Mouse (Mus musculus) intestine, embryonic 16.5 days (tissue): ENCODE results near the gene Ackr3. TPM values are rescaled to one million over a fixed set of nuclear protein-coding genes. Genes with fewer than 3 reads are reported as not detected.

ENCODE experiments used
- ATAC-seq: fragments of 200-750 bp; cut with Nextera tagmentation; 2 replicates; pipeline ENCODE4 v1.8.0; 2017; ENCODE audit warnings: moderate TSS enrichment, moderate library complexity
- H3K27ac ChIP-seq: fragments of 300-500 bp; sonication (generic); 2 replicates; pipeline ENCODE4 v1.5.1; 2014; ENCODE audit warnings: mild to moderate bottlenecking, low read length
- H3K27me3 ChIP-seq: fragments of 300-500 bp; sonication (generic); replicated peaks from 2 replicates; pipeline ENCODE4 v1.6.1; 2014; ENCODE audit warnings: low read length, control low read depth, mixed read lengths; ENCODE audit not compliant: control insufficient read depth, insufficient read depth
- H3K36me3 ChIP-seq: fragments of 300-500 bp; sonication (generic); 2 replicates; pipeline ENCODE4 v1.6.1; 2014; ENCODE audit warnings: low read length, control low read depth; ENCODE audit not compliant: control insufficient read depth, insufficient read depth
- H3K4me1 ChIP-seq: fragments of 300-500 bp; sonication (generic); 2 replicates; pipeline ENCODE4 v1.6.1; 2014; ENCODE audit warnings: low read length, control low read depth, mixed read lengths; ENCODE audit not compliant: control insufficient read depth, insufficient read depth
- H3K4me2 ChIP-seq: fragments of 300-500 bp; sonication (generic); 2 replicates; pipeline ENCODE4 v1.6.1; 2014; ENCODE audit warnings: low read depth, low read length, control low read depth
- H3K4me3 ChIP-seq: fragments of 300-500 bp; sonication (generic); 2 replicates; pipeline ENCODE4 v1.5.1; 2014; ENCODE audit warnings: mild to moderate bottlenecking, low read length
- H3K9ac ChIP-seq: fragments of 300-500 bp; sonication (generic); 2 replicates; pipeline ENCODE4 v1.6.1; 2014; ENCODE audit warnings: low read depth, low read length
- H3K9me3 ChIP-seq: fragments of 300-500 bp; sonication (generic); 2 replicates; pipeline ENCODE4 v1.6.1; 2016; ENCODE audit warnings: low read length, control low read depth; ENCODE audit not compliant: control insufficient read depth
- WGBS: fragments of 180-500 bp; shearing (Covaris S2); extraction: QIAGEN DNeasy Blood & Tissue Kit; methylation state at CpG from one replicate; pipeline ENCODE4 v1.1.7; 2014; 5-methylcytosine and 5-hydroxymethylcytosine counted together
- polyA plus RNA-seq: library from polyadenylated mRNA; unstranded; fragments of >200 nt; fragmentation: Nextera tagmentation; extraction: Ambion mirVana; gene quantifications from 2 replicates; pipeline ENCODE4 v1.2.1, GENCODE M21; 2015

The Ackr3 gene
- polyA plus RNA-seq, 1 experiment from 2014 or later = 11.8 TPM

DNA sequence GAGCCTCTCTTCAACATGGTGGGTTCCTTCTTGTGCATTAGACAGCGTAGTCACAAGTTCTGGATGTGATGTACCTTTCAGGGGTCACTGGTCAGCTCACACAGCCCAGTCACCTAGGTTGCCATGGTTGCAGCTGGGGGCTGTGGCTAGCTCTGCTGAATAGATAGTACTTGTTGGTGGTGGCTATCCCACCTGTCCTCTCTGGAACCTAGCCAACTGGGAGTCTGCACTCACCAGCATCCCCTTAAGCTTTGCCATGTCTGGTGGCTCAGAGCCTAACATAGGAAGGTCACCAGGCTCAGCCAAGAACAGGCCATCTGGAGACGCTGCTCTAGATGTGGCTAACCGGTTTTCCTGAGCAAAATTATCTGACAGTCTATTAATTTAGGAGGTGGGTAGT is 47.4 kb downstream of the Ackr3 start:
- WGBS = 76% methylated on average over 3 of the region's 3 CpGs
- Histone ChIP-seq H3K27ac (no peak overlapping the region), H3K4me3 (no peak overlapping the region), H3K9ac (no peak overlapping the region), H3K4me2 (no peak overlapping the region), H3K27me3 (no peaks in the 10 kb centered on the region), H3K36me3 (no peaks in the 10 kb centered on the region), H3K4me1 (no peaks in the 10 kb centered on the region), H3K9me3 (no peaks in the 10 kb centered on the region)
- no peak for ATAC-seq

DNA sequence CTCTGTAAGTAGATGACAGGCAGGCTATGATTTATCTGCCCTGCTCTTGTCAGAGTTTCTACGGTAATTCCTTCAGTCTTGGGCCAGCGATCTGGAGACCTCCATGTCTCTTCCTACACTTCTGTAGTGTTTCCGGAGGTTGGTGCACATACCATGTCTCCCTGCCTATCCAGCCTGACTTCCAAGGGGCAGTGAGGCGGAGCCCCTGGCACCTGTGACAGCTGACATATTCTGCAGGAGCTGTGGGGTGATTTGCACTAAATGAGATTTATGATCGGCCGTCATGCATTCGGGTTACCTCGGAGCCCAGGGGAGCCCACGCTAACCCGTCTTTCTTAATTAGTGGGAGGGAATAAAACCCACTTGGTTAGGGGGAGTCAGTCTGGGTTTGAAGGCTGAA is 49.7 kb downstream of the Ackr3 start:
- H3K4me1 ChIP-seq = no peaks in the 10 kb centered on the region
- H3K36me3 ChIP-seq = no peaks in the 10 kb centered on the region
- no peaks in the 10 kb centered on the region for H3K9me3 ChIP-seq
- H3K9ac ChIP-seq = no peak overlapping the region
- no peak overlapping the region for H3K27ac ChIP-seq
- H3K4me2 ChIP-seq = no peak overlapping the region
- no peaks in the 10 kb centered on the region for H3K27me3 ChIP-seq
- no peak for ATAC-seq
- no peak overlapping the region for H3K4me3 ChIP-seq
- WGBS = 77% methylated on average over 10 of the region's 10 CpGs

DNA sequence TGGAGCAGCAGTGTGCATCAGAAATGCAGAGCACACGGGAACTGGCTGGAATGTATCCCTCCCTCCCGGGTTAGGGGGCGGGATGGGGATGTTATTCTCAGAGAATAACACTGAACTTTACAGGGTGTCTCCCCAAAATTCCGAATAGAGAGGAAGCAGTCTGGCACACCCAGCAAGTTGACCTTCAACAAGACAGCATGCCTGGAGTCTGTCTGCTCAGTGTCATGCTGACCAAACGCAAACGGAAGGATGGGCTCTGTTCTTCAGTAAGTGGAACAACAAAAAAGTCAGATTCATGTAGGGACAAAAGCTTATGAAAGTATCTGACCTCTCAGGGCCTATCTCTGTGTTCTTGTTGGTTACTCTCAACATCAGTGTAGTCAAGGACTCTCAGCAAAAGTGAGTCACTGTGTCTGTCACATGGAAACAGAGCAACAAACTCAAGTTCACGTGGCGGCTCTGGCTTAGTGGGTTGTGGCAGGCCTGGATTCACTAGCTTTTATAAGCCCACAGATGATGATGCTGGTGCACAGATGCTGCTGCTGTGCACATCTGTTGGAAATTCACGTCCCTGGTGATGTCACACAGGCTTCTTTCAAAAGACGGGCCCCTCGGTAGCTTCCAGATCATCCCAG is 54.6 kb downstream of the Ackr3 start:
- Histone ChIP-seq H3K9ac (no peak overlapping the region), H3K36me3 (no peaks in the 10 kb centered on the region), H3K4me1 (no peaks in the 10 kb centered on the region), H3K4me2 (no peak overlapping the region), H3K27ac (no peak overlapping the region), H3K27me3 (no peaks in the 10 kb centered on the region), H3K4me3 (no peak overlapping the region), H3K9me3 (no peaks in the 10 kb centered on the region)
- ATAC-seq = no peak
- WGBS = 68% methylated on average over 11 of the region's 11 CpGs

DNA sequence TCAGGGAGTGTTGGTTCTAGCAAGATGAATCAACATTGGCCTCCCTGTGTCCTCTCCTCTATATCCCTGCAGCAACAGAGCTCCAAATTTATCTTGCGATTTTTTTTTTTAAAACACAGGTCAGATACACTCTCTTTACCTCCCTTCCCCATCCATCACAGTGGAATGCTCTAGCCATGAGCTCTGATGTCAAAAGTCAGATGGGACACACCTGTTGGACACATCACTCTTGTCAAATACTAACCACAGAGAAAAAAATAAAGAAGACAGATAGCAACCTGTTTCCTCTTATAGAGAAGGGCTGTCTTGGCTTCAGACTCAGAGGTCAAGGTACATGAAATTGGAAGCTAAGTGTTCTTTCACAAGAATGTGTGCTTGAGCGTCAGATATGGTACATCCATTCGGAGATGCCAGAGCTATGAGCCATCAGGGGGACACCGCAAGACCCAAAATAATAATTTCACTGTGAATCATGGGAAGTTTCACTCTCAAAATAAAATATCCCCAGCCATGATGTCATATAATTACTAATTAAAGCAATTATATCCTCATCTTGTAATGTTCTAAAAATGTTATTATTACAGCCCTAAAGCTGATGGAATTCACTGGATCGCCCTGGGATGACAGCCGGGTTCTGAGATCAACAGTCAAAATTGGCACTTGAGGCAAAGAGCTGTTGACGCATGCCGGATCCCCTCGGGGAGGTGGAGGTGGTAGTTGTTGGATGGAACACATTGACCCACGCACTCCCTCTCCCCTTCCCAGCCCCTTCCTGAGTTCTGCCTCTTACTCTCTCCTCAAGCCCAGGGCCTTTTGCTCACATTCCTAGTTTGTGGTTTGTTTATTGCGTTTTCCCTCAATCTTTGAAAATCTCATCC is 57.2 kb downstream of the Ackr3 start:
- Histone ChIP-seq H3K9ac (no peak overlapping the region), H3K4me3 (no peak overlapping the region), H3K27me3 (no peaks in the 10 kb centered on the region), H3K4me2 (no peak overlapping the region), H3K4me1 (no peaks in the 10 kb centered on the region), H3K9me3 (no peaks in the 10 kb centered on the region), H3K27ac (no peak overlapping the region), H3K36me3 (no peaks in the 10 kb centered on the region)
- ATAC-seq = no peak
- WGBS = 87% methylated on average over 11 of the region's 11 CpGs

DNA sequence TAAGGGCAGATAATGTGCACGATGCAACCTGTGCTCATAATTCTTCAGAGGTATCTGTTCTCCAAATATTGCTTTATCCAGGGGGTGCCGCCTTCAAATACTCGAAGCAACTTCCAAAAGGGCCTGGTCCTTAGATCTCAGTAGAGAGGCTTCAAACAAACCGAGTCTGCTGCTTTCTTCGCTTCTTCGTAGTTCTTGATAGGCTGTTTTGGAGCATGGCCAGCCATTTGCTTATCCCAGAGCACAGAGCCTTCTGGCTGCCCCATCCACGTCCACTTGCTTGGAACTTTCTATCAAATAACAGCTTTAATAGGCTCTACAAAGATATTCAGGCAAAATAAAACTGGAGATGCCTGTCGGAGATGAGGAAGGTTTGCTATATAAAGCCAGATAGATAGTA is 58.6 kb downstream of the Ackr3 start:
- ATAC-seq = no peak
- Histone ChIP-seq H3K9ac (no peak overlapping the region), H3K27ac (no peak overlapping the region), H3K36me3 (no peaks in the 10 kb centered on the region), H3K4me3 (no peak overlapping the region), H3K27me3 (no peaks in the 10 kb centered on the region), H3K4me2 (no peak overlapping the region), H3K9me3 (no peaks in the 10 kb centered on the region), H3K4me1 (no peaks in the 10 kb centered on the region)
- WGBS = 69% methylated on average over 8 of the region's 8 CpGs

Other genes starting within 250 kb of the Ackr3 start
- gene Asb18, start 189.3 kb upstream of the Ackr3 start, polyA plus RNA-seq = not detected in 2 replicates
- gene Iqca, start 50.6 kb upstream of the Ackr3 start, polyA plus RNA-seq = 0.15 TPM in 1 of 2 replicates, not detected in the other